Mouse (Mus musculus) heart, adult 11 months (tissue): Measurements from ENCODE around the gene Akp3.
A peak's percentile ranks its signal among the peaks of the same experiment; 100 is the strongest.

Experiments used
- DNase-seq: peaks from one replicate; pipeline ENCODE4 v3.0.0; 2022

The Akp3 gene

GRCm38 (mm10) chr1:87155531-87156198 lies 30.9 kb downstream of the Akp3 start:
- no peak for DNase-seq

DNA sequence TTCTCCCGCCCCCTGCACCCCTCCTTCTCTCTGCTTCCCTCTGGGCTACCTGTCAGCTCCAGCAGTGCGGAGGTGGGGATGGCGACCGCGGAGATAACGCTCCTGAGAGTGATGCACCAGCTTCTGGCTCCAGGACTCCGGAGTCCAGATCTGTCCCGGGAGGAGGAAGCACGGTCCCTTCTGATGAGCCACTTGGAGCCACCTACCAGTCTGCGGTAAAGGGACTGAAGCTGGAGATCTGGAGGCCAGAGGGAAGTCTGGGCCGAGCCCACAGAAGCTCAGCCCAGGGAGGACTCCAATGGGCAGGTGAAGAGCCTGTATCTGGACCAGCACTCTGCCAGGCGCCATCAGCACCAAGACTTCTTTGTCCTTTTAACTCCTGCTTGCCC lies 31.4 kb downstream of the Akp3 start, which contains the start of gene Ecel1:
Gene Ecel1 (minus strand): TSS at position 323 of the 389 bp plus-strand sequence.
- DNase-seq, result no peak

DNA sequence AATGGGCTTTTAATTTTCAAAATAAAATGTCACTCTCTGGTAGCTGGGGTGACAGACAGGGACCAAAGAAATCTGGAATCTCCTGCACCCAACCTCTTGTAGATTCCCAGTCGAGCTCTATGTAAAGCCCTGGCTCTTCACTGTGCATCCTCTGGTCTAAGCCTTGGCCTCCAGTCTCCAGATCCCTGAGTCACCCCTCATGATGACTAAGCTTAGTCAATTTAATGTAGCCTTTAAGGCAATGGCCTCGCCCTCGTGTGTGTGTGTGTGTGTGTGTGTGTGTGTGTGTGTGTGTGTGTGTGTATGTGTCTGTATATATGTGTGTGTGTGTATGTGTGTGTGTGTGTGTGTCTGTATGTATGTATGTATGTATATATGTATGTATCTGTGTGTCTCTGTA lies 34.6 kb downstream of the Akp3 start:
- DNase-seq, result no peak

DNA sequence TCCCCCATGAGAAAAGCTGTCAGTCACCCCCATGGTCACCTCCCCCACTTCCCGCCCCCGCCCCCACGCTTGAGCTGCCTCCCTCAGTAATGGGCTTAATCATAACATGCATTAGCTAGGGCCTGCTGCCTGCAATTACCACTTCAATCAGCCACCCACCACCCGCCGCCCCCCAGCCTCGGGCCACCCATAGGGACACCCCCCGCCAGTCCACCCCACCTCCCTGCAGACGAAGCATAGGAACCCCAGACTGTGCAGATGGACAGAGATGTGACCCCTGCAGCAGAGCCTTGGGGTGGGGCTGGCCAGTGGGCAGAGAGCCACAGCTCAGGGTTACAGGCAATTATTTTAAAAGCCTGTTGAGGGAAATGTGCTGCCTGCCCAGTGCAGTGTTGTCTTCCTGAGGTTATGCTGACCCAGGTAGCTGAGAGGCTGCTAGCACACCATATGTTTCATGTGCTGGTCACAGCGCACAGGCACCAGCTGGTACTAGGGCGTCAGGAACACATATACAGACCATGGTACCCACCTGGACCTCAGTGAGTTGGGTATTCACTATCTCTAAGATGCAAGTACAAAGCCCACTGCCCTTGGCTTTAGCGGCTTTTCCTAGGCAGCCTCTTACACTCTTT lies 39.5 kb downstream of the Akp3 start:
- no peak for DNase-seq

GRCm38 (mm10) chr1:87164796-87165184 lies 40.0 kb downstream of the Akp3 start:
- DNase-seq, result no peak

GRCm38 (mm10) chr1:87170458-87170857 lies 45.7 kb downstream of the Akp3 start:
- no peak for DNase-seq

DNA sequence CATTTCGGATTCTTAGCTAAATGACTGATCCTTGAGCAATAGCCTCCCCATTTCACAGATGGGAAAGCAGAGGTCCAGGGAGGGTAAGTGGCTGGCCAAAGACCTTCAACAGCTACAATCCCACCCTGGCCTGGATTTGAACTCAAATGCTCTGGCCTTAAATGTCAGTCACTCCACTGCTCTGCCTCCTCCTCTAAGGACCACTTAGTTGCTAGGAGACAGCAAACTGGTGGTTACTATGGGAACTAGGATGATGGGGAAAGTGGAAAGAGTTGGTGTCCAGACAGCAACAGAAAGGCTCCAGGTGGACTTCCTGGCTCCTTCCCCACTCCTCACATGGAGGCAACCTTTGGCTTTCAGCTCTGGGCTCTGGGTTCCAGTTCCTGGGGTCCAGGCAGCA lies 46.5 kb downstream of the Akp3 start:
- no peak for DNase-seq

- no peak for DNase-seq
Measured at GRCm38 (mm10) chr1:87172316-87172715, 47.5 kb downstream of the Akp3 start.

DNA sequence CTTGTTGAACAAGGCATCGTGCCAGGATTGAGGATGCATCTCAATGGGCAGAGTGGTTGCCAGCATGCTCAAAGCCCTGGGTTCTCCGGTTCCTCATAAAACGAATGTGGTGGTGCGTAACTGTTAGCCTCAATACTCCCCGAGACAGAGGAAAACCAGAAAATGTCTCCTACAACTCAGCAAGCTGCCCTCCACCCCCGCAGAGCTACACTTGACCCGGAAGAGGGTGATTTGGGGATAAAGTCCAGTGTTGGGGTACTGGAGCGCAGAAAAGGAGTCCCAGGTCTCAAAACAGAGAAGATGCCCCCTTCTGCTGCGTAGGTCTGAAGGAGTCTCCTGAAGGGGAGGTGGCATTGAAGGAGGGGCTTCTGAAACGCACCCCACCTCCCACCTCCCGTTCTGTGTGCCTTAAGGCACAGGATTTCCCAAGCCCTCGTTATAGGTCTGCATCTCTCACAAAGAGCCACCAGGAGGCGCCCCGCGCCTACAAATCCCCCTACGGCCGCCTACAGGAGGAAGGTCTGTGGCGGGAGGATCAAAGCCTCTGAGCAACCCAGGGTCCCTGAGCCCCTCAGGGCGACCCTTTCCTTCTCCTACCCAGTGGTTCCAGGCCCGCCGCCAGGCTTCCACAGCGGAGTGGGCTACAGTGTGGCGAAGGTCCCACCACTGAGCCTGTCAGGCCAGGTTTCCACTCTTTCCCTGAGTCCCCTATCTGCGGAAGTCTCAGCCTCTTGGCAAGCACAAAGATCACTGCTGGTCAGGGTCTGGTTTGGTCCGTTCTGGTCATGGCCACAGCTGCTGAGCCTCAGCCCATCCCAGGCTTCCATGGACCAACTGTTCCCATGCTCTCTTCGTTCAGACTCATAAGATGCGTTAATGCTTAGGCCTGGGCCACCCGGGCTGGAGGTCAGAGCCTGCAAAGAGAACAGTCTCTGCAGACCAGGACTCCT lies 49.5 kb downstream of the Akp3 start:
- DNase-seq, result peak; percentile 94

DNA sequence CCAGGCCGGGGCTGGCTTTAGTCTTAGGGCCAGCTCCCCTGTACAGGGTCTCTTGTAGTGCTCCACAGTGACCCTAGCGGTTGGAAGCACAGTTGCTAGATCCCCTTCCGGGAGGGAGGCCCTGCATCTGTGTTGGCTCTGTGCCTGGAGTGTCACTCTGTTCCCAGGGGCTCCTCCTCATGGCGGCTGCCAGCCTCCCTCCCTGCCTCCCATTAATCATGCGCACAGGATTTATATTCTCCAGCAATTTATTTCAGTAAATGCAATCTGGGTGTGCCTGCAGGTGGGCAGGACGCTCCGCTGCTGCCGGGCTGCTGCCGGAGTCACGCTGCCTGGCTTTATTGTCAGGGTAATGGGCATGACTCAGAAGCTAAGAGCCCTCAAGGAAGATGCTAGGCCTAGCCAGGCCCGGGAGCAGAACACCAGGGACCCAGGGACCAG lies 51.1 kb downstream of the Akp3 start:
- peak; percentile 96 for DNase-seq
